8 mouse cellular contexts compared by ENCODE assay signal in genomic region chr13:74638793-74639711, GRCm38 (mm10). TPM values are rescaled to one million over a fixed set of nuclear protein-coding genes. Genes with fewer than 3 reads are reported as not detected.
DNase-seq lines count a peak whose midpoint lies in the region; ATAC-seq and TF ChIP-seq lines count a peak whose summit lies in the region.

Gene Erap1, plus strand, starts transcription at chr13:74639568.

- no peaks in the 10 kb centered on the region for H3K36me3 ChIP-seq in embryonic facial prominence, embryonic 12.5 days
- no peaks in the 10 kb centered on the region for H3K36me3 ChIP-seq in kidney, adult 2 months (ENCODE audit: control insufficient read depth, insufficient read depth, low read length)
- H3K36me3 ChIP-seq in limb, embryonic 12.5 days: no peaks in the 10 kb centered on the region
- no peaks in the 10 kb centered on the region for H3K36me3 ChIP-seq in midbrain, embryonic 14.5 days (ENCODE audit: control insufficient read depth, insufficient read depth, low read length)
- H3K36me3 ChIP-seq in stomach, postnatal 0 days (ENCODE audit: control insufficient read depth, insufficient read depth, low read length): no peaks in the 10 kb centered on the region

- no peak for TF ChIP-seq EP300 in stomach, postnatal 0 days (optimal IDR thresholded peaks at IDR 0.05)

- peak; percentile 44; the same call in 1 of the 2 replicates for ATAC-seq in embryonic facial prominence, embryonic 12.5 days (ENCODE audit: insufficient number of reproducible peaks, insufficient read depth, low FRiP score, low TSS enrichment)
- peak; percentile 75 for ATAC-seq in limb, embryonic 12.5 days (ENCODE audit: insufficient number of reproducible peaks, insufficient read depth, low FRiP score, low TSS enrichment, low read depth)
- peak; percentile 62 for ATAC-seq in midbrain, embryonic 14.5 days (ENCODE audit: low FRiP score, low TSS enrichment)
- peak; percentile 61 for ATAC-seq in stomach, postnatal 0 days (ENCODE audit: low FRiP score, low TSS enrichment)

- no peaks in the 10 kb centered on the region for H3K4me1 ChIP-seq in embryonic facial prominence, embryonic 12.5 days
- no peaks in the 10 kb centered on the region; the same call in 1 of the 2 replicates for H3K4me1 ChIP-seq in kidney, adult 2 months (ENCODE audit: control insufficient read depth, insufficient read depth, low read length)
- H3K4me1 ChIP-seq in limb, embryonic 12.5 days (replicated peaks): no peaks in the 10 kb centered on the region; the same call in 1 of the 2 replicates
- no peaks in the 10 kb centered on the region for H3K4me1 ChIP-seq in midbrain, embryonic 14.5 days (ENCODE audit: control insufficient read depth, insufficient read depth, low read length)
- H3K4me1 ChIP-seq in stomach, postnatal 0 days (replicated peaks; ENCODE audit: control insufficient read depth, insufficient read depth): no peaks in the 10 kb centered on the region

- no peaks in the 10 kb centered on the region for H3K9me3 ChIP-seq in embryonic facial prominence, embryonic 12.5 days
- H3K9me3 ChIP-seq in limb, embryonic 12.5 days: no peaks in the 10 kb centered on the region
- H3K9me3 ChIP-seq in midbrain, embryonic 14.5 days (ENCODE audit: control insufficient read depth, low read length): no peaks in the 10 kb centered on the region
- H3K9me3 ChIP-seq in stomach, postnatal 0 days (ENCODE audit: control insufficient read depth, low read length): no peaks in the 10 kb centered on the region

- H3K4me3 ChIP-seq in embryonic facial prominence, embryonic 12.5 days: peak within 1 kb of the TSS; percentile 78
- H3K4me3 ChIP-seq in kidney, adult 2 months (ENCODE audit: insufficient read depth, low read depth, low read length): peak within 1 kb of the TSS; percentile 82
- peak within 1 kb of the TSS; percentile 81 for H3K4me3 ChIP-seq in limb, embryonic 12.5 days (replicated peaks)
- H3K4me3 ChIP-seq in midbrain, embryonic 14.5 days (replicated peaks; ENCODE audit: low read depth, low read length): peak within 1 kb of the TSS; percentile 70
- peak within 1 kb of the TSS; percentile 96 for H3K4me3 ChIP-seq in stomach, postnatal 0 days (ENCODE audit: low read depth, low read length)

- H3K4me2 ChIP-seq in embryonic facial prominence, embryonic 12.5 days (replicated peaks): peak within 1 kb of the TSS; percentile 67
- H3K4me2 ChIP-seq in limb, embryonic 12.5 days: peak within 1 kb of the TSS; percentile 71
- peak within 1 kb of the TSS; percentile 94 for H3K4me2 ChIP-seq in midbrain, embryonic 14.5 days (ENCODE audit: low read length)
- H3K4me2 ChIP-seq in stomach, postnatal 0 days (replicated peaks; ENCODE audit: low read depth): peak within 1 kb of the TSS; percentile 71

- WGBS in embryonic facial prominence, embryonic 12.5 days: 0% methylated on average over 12 of the region's 12 CpGs
- WGBS in kidney, adult 2 months: under 1% methylated on average over 12 of the region's 12 CpGs
- WGBS in limb, embryonic 12.5 days: under 1% methylated on average over 12 of the region's 12 CpGs
- WGBS in midbrain, embryonic 14.5 days: 2% methylated on average over 12 of the region's 12 CpGs
- WGBS in stomach, postnatal 0 days: 3% methylated on average over 12 of the region's 12 CpGs

- peak; percentile 44 for TF ChIP-seq CTCF in kidney, adult 2 months (conservative IDR thresholded peaks at IDR 0.05; ENCODE audit: insufficient read depth, insufficient read length, low read depth, low read length)
- peak; percentile 86 for TF ChIP-seq CTCF in stomach, postnatal 0 days (IDR thresholded peaks at IDR 0.05; ENCODE audit: low read depth)

- DNase-seq in CD8-positive naive resting alpha-beta T cell, adult 2 months (ENCODE audit: low read depth in 2 of 2, low spot score in 2 of 2): peak; percentile 20 to 35
- no peak for DNase-seq in adrenal gland, postnatal 25 days
- peak; percentile 45 for DNase-seq in heart, adult 8-10 months (ENCODE audit: low spot score)
- peak; percentile 65 for DNase-seq in kidney, adult 2 months
- peak; percentile 86 for DNase-seq in midbrain, embryonic 14.5 days
- DNase-seq in stomach, postnatal 0 days (ENCODE audit: low spot score): peak; percentile 45

- peak within 1 kb of the TSS; percentile 84 for H3K9ac ChIP-seq in embryonic facial prominence, embryonic 12.5 days
- peak within 1 kb of the TSS; percentile 91 for H3K9ac ChIP-seq in limb, embryonic 12.5 days (replicated peaks)
- peak within 1 kb of the TSS; percentile 89 for H3K9ac ChIP-seq in midbrain, embryonic 14.5 days (replicated peaks; ENCODE audit: low read length)
- peak within 1 kb of the TSS; percentile 97 for H3K9ac ChIP-seq in stomach, postnatal 0 days (ENCODE audit: low read length)

- H3K27me3 ChIP-seq in embryonic facial prominence, embryonic 12.5 days: no peaks in the 10 kb centered on the region
- H3K27me3 ChIP-seq in kidney, adult 2 months (replicated peaks; ENCODE audit: control insufficient read depth, insufficient read depth, low read length): no peaks in the 10 kb centered on the region
- no peaks in the 10 kb centered on the region for H3K27me3 ChIP-seq in limb, embryonic 12.5 days
- H3K27me3 ChIP-seq in midbrain, embryonic 14.5 days (ENCODE audit: control insufficient read depth, insufficient read depth, low read length): no peaks in the 10 kb centered on the region
- no peaks in the 10 kb centered on the region for H3K27me3 ChIP-seq in stomach, postnatal 0 days (ENCODE audit: control insufficient read depth, insufficient read depth, low read length)

- peak within 1 kb of the TSS; percentile 91 for H3K27ac ChIP-seq in embryonic facial prominence, embryonic 12.5 days
- peak within 1 kb of the TSS; percentile 84 for H3K27ac ChIP-seq in kidney, adult 2 months (ENCODE audit: insufficient read depth, low read depth, low read length)
- H3K27ac ChIP-seq in limb, embryonic 12.5 days: peak within 1 kb of the TSS; percentile 93
- peak within 1 kb of the TSS; percentile 74 for H3K27ac ChIP-seq in midbrain, embryonic 14.5 days (replicated peaks; ENCODE audit: low read depth, low read length)
- H3K27ac ChIP-seq in stomach, postnatal 0 days (replicated peaks): peak within 1 kb of the TSS; percentile 99

- TF ChIP-seq POLR2A in kidney, adult 2 months (IDR thresholded peaks at IDR 0.05; ENCODE audit: low read depth, low read length): no peak

RNA-seq across cellular contexts. Expression of gene Erap1, which starts in this region (rescaled TPM):
- total RNA-seq in adrenal gland, postnatal 25 days (2021): 62.5 and 79.6 TPM in 2 replicates
- polyA plus RNA-seq in embryonic facial prominence, embryonic 12.5 days (2016; fragmentation: Nextera tagmentation; extraction: Ambion mirVana): 3.0 and 6.6 TPM in 2 replicates
- total RNA-seq in heart, adult 8-10 months (2022): 10 to 100 TPM; 33.7 to 53.2 (median 42.0) TPM
- 11.0 and 13.3 TPM in 2 replicates for polyA plus RNA-seq in kidney, adult 2 months (2012; rRNA removed)
- 4.3 TPM in 2 replicates for polyA plus RNA-seq in limb, embryonic 12.5 days (2016; fragmentation: Nextera tagmentation; extraction: Ambion mirVana)
- polyA plus RNA-seq in midbrain, embryonic 14.5 days (2014; fragmentation: Nextera tagmentation; extraction: Ambion mirVana): 2.1 and 4.6 TPM in 2 replicates
- 25.7 and 26.2 TPM in 2 replicates for polyA plus RNA-seq in stomach, postnatal 0 days (2015; fragmentation: Nextera tagmentation; extraction: Ambion mirVana)
